Mouse (Mus musculus) liver, embryonic 14.5 days (tissue): Measurements from ENCODE around the gene Tmem59l. TPM values are rescaled to one million over a fixed set of nuclear protein-coding genes. Genes with fewer than 3 reads are reported as not detected.

Experiments used
- ATAC-seq: fragments of 200-750 bp; cut with Nextera tagmentation; 2 replicates; pipeline ENCODE4 v1.8.0; 2017; ENCODE audit warnings: moderate number of reproducible peaks, mild to moderate bottlenecking, moderate library complexity; ENCODE audit not compliant: insufficient read depth
- DNase-seq, 3 experiments: peaks; one replicate each; pipeline ENCODE4 v3.0.0-alpha.2; 2012 to 2013; ENCODE audit warnings: low read depth in 3 of 3, low spot score in 3 of 3
- H3K27ac ChIP-seq: fragments of 300-500 bp; sonication (generic); 2 replicates; pipeline ENCODE4 v1.5.1; 2014; ENCODE audit warnings: moderate library complexity, mild to moderate bottlenecking, control low read depth, inconsistent platforms
- H3K27me3 ChIP-seq: fragments of 300-500 bp; sonication (generic); 2 replicates; pipeline ENCODE4 v1.6.1; 2014; ENCODE audit warnings: mild to moderate bottlenecking, low read length, moderate library complexity; ENCODE audit not compliant: control insufficient read depth, insufficient read depth
- H3K36me3 ChIP-seq: fragments of 300-500 bp; sonication (generic); replicated peaks from 2 replicates; pipeline ENCODE4 v1.6.1; 2014; ENCODE audit warnings: low read depth; ENCODE audit not compliant: control insufficient read depth, insufficient read depth
- H3K4me1 ChIP-seq, 2 experiments: fragments of 200-500 bp in 1 of 2; fragments of 300-500 bp in 1 of 2; sonication (generic) in 1 of 2; replicated peaks; 2 replicates each; pipeline ENCODE4 v1.6.1; 2012 to 2014; ENCODE audit warnings: antibody characterized with exemption in 1 of 2, inconsistent platforms in 1 of 2, low read length in 1 of 2; ENCODE audit not compliant: control insufficient read depth in 2 of 2, insufficient read depth in 2 of 2
- H3K4me2 ChIP-seq: fragments of 300-500 bp; sonication (generic); 2 replicates; pipeline ENCODE4 v1.6.1; 2014; ENCODE audit warnings: low read depth, mild to moderate bottlenecking, control low read depth, moderate library complexity
- H3K4me3 ChIP-seq, 2 experiments: fragments of 200-500 bp in 1 of 2; fragments of 300-500 bp in 1 of 2; sonication (generic) in 1 of 2; 2 replicates each; pipeline ENCODE4 v1.5.1; 2012 to 2014; ENCODE audit warnings: low read depth in 2 of 2, low read length in 2 of 2, mild to moderate bottlenecking in 2 of 2, control low read depth in 1 of 2, inconsistent platforms in 1 of 2, moderate library complexity in 1 of 2; ENCODE audit not compliant: insufficient read depth in 1 of 2
- H3K9ac ChIP-seq: fragments of 300-500 bp; sonication (generic); replicated peaks from 2 replicates; pipeline ENCODE4 v1.6.1; 2014; ENCODE audit warnings: mild to moderate bottlenecking, control low read depth, moderate library complexity
- H3K9me3 ChIP-seq: fragments of 300-500 bp; sonication (generic); 2 replicates; pipeline ENCODE4 v1.6.1; 2016; ENCODE audit warnings: low read length, mixed read lengths; ENCODE audit not compliant: control insufficient read depth
- CTCF ChIP-seq: IDR thresholded peaks from 2 replicates; pipeline ENCODE4 v1.5.1; 2016; ENCODE audit warnings: antibody characterized with exemption, low read depth, control low read depth
- EP300 ChIP-seq: IDR thresholded peaks from 2 replicates; pipeline ENCODE4 v1.6.1; 2016; ENCODE audit warnings: antibody characterized with exemption, low read depth
- WGBS: fragments of 180-500 bp; shearing (Covaris S2); extraction: QIAGEN DNeasy Blood & Tissue Kit; methylation state at CpG from one replicate; pipeline ENCODE4 v1.1.7; 2014; ENCODE audit not compliant: insufficient replicate concordance; 5-methylcytosine and 5-hydroxymethylcytosine counted together
- polyA plus RNA-seq, 2 experiments: library from polyadenylated mRNA; depleted of rRNA in 1 of 2; stranded (reverse) in 1 of 2; unstranded in 1 of 2; fragments of >200 nt; fragmentation: Nextera tagmentation in 1 of 2; extraction: Ambion mirVana in 1 of 2; gene quantifications; 2 replicates each; pipeline versions ENCODE4 v1.2.1 to v1.2.3; 2012 to 2014

Gene Tmem59l
- polyA plus RNA-seq, 2 experiments = 0.03 TPM; not detected in 1

DNA sequence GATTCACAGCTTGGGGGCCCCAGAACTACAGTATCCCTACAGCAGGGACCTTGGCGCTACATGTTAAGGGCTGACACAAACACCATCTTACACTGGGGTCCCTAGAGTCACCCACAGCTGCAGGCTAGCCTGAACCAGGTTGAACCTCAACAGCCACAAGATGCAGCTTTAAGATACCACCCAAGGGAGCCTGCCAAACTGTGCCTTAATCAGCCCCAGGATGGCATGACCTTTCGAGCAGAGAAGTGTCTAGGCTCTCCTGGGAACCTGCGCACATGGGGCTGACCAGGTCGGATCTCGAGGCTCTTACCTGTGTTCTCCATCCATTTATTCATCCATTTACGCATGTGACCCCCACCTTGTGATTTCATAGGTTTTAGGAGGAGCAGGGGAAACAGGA lies 29.3 kb downstream of the Tmem59l start:
- TF ChIP-seq CTCF = no peak
- TF ChIP-seq EP300 = no peak
- Histone ChIP-seq H3K27ac (no peak overlapping the region), H3K4me1 (no peaks in the 10 kb centered on the region), H3K4me3 (no peak overlapping the region), H3K9me3 (no peaks in the 10 kb centered on the region), H3K27me3 (no peaks in the 10 kb centered on the region), H3K36me3 (no peaks in the 10 kb centered on the region), H3K9ac (no peak overlapping the region), H3K4me2 (no peak overlapping the region)
- no peak for ATAC-seq
- DNase-seq = no peak
- WGBS = 75% methylated on average over 6 of the region's 6 CpGs

DNA sequence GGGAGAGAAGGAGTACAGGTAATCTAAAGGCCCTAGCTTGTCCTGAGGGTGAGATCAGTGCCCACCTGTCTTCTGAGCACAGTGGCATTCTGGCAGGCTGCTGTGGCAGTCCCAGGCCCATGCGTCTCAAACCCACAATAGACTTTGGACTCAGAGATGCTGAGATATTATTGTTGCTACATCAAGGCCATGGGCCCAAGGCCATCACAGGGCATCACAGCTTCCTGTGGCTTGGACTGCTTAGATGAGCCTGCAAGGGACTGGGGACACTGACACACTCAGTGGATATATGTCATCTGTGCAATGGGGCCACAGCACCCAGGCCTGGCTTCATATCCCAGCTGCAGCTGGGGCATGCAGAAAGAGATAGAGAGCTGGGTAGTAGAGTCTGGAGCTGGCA lies 30.2 kb downstream of the Tmem59l start:
- Histone ChIP-seq H3K36me3 (no peaks in the 10 kb centered on the region), H3K9ac (no peak overlapping the region), H3K4me3 (no peak overlapping the region), H3K9me3 (no peaks in the 10 kb centered on the region), H3K27me3 (no peaks in the 10 kb centered on the region), H3K4me2 (no peak overlapping the region), H3K4me1 (no peaks in the 10 kb centered on the region), H3K27ac (no peak overlapping the region)
- DNase-seq (no peak), ATAC-seq (no peak)
- TF ChIP-seq EP300 (no peak), CTCF (no peak)
- WGBS = 90% methylated on average over 1 of the region's 1 CpGs

DNA sequence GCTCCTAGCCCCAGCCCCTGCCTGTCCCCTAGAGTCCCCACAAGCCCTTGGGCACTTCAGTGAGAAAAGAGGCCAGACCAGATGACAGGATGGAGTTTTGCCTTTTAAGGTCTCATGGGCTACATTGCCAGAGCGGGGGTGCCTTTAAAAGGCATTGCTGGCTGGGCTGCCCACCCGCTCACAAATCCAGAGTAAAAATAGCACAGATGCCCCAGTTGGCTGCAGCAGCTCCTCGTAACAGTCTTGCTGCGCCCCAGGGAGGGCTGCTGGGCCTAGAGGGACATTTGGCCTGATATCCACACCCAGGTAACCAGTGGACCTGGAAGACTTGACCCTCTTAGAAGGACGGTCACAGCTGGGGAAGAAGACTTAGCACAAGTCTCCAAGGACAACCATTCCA lies 33.3 kb downstream of the Tmem59l start:
- ATAC-seq = no peak

DNA sequence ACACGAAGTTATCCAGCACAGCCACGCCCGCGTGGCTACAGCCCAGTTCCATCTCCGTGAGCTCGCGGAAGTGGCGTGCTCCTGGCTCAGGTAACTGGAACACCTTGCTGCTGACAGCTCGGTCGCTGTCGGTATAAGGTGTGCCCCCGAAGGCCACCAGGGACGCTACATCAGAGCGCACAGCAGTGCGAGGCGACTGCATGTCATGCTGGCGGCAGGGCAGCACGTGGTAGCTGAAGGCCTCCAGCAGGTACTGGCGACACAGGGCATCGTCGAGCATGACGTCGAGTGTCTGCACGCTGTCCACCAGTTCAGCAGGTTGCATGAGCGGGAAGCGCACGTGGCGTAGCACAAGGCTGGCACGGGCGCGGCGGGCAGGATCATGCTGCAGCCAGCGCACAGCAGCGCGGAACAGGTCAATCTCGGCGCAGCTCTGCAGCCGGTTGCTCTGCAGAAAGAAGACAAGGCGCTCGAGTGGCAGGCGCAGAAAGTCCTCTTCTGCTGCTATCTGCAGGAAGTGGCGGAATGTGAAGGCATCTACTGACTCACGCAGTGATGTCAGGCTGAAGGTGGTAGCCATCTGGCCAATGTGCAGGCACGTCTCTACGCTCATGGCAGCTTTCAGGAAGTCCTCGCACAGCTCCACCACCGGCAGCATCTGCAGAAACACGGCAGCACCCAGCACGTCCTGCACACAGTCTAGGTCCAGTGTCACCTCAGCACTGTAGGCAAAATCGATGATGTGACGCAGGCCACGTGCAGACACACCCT lies 34.8 kb downstream of the Tmem59l start:
- Histone ChIP-seq H3K9ac (no peak overlapping the region), H3K27ac (no peak overlapping the region), H3K27me3 (no peaks in the 10 kb centered on the region), H3K9me3 (no peaks in the 10 kb centered on the region), H3K4me3 (no peak overlapping the region), H3K4me1 (no peaks in the 10 kb centered on the region), H3K4me2 (no peak overlapping the region), H3K36me3 (no peaks in the 10 kb centered on the region)
- WGBS = 56% methylated on average over 52 of the region's 52 CpGs
- DNase-seq (no peak), ATAC-seq (no peak)
- TF ChIP-seq CTCF = no peak; the same call in none of the 2 replicates
- TF ChIP-seq EP300 = no peak

More for the DNA sequence above, 33.3 kb downstream of the Tmem59l start:
- TF ChIP-seq EP300 (no peak), CTCF (no peak)
- Histone ChIP-seq H3K4me2 (no peak overlapping the region), H3K27ac (no peak overlapping the region), H3K4me1 (no peaks in the 10 kb centered on the region), H3K4me3 (no peak overlapping the region), H3K9ac (no peak overlapping the region), H3K27me3 (no peaks in the 10 kb centered on the region), H3K9me3 (no peaks in the 10 kb centered on the region), H3K36me3 (no peaks in the 10 kb centered on the region)
- DNase-seq = no peak
- WGBS = 85% methylated on average over 5 of the region's 5 CpGs

DNA sequence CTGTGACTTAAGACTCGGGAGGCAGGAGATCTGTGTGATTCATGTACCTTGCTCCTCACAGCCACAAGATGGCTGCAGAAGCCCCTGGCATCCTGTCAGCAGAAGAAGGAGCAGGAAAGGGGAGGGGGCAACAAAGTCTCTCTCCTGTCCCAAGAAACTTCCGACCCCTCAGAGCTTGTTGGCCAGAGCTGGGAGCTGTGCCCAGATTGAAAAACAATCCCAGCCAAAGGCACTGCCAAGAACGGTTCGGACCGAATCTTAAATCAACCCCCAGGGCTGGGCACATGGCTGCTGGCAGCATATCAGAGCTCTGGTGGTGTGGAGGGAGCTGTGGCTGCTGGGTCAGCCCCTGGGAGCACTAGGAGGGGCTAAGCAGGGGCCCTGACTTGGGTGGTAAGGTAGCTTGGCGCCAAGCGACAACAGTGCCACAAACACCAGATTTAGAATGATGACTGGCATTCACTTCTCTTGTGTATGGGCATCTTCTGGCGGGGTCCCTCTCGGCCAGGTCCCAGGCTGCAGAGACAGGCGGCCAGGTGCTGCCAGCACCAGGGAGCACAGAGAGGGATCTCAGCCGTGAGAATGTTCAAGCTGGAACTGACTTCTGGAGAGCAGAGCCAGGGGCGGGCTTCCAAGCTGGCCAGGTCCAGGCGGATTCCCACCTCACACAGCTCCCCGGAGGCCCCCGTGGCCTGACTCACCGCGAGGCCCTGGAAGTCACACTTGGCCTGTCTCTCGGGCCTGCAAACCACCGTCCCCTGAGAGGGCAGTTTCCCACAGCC lies 39.3 kb downstream of the Tmem59l start:
- Histone ChIP-seq H3K9me3 (no peaks in the 10 kb centered on the region), H3K4me1 (peaks cover 10 to 16% of the 10 kb centered on the region in 2 experiments), H3K4me3 (no peak overlapping the region), H3K4me2 (no peak overlapping the region), H3K27me3 (no peaks in the 10 kb centered on the region), H3K9ac (no peak overlapping the region), H3K27ac (no peak overlapping the region), H3K36me3 (no peaks in the 10 kb centered on the region)
- TF ChIP-seq CTCF = no peak
- TF ChIP-seq EP300 = no peak
- ATAC-seq = no peak
- WGBS = 65% methylated on average over 19 of the region's 19 CpGs
- DNase-seq = no peak
